Mouse (Mus musculus): Measurements from ENCODE around the gene Mrln. TPM values are rescaled to one million over a fixed set of nuclear protein-coding genes. Genes with fewer than 3 reads are reported as not detected.
A peak's percentile ranks its signal among the peaks of the same experiment; 100 is the strongest.
"Not testable (repeated sequence)": the region's sequence is repeated elsewhere in the genome, so short reads cannot be mapped to it uniquely, and the experiment has no call there.

Gene Mrln
- polyA plus RNA-seq, 1 experiment: 1.0 TPM

DNA sequence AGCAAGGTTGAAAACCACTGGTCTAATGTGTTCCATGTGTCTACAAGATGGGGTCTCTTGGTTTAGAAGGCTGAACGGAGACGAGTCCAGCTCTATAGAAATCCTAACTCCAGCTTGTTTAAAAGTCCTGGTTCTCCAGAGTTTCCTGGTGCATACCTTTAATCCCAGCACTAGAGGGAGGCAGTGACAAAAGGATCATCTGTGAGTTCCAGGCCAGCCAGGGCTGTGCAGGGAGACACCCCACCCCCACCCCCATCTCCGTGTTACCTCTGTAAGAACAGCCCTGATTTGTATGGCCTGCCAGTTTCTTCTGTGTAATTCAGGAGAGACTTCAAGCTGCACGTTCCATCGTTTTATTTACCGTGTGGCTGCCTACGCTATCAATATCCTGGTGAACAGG, 8.7 kb upstream of the Mrln start:
- DNase-seq (ENCODE audit: low read depth): no peak

DNA sequence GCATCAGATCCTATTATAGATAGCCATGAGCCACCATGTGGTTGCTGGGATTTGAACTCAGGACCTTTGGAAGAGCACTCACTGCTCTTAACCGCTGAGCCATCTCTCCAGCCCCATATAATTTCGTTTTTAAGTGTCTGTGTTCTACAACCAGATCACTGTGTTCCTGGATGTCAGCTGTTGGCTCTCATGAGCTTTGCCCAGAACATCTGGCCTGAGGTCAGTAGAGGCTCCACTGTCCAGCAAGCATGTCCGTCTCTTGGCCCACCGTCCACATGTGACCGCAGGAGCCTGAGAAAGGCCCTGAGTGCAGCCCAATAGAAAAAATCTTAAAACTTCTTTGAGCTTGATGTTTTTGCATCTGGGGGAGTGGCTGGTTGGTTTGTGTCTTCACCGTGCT, 7.8 kb upstream of the Mrln start:
- DNase-seq (ENCODE audit: low read depth): no peak

DNA sequence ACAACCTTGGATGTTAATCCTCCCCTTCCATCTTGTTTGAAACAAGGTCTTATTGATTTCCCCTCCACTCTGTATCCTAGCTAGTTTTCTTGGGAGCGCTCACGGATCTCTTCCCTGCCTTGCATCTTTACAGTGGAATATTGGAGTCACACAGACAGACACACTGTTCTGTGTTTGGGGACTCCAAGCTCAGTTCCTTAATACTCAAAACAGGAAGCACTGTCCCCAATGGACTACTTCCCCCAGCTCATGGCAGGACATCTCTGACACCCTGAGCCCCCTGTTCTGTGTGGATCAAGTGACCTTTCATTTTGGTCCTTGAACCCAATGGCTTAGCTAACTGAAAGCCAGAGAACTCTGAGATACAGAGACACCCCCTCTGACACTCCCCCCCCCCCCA, 6.9 kb upstream of the Mrln start:
- DNase-seq (ENCODE audit: low read depth): no peak

DNA sequence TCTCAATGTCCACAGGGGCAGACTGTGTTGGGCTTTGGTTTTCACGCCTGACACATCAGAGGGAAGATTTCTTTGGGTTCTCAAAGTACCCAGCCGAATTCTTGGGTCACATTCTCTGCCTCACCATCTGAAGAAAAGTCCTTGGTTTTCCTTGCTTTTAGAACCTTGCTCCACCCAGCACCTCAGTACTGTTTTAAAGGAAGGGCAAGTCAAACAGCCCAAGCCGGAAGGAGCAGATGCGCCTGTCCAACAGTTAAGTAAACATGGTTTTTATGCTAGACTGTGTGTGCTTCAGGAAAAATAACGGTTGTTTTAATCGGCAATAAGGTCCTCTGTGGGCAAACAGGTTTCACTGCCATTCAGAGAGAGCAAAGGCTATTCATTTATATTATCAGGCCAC, 6.5 kb upstream of the Mrln start:
- no peak for DNase-seq (ENCODE audit: low read depth)

DNA sequence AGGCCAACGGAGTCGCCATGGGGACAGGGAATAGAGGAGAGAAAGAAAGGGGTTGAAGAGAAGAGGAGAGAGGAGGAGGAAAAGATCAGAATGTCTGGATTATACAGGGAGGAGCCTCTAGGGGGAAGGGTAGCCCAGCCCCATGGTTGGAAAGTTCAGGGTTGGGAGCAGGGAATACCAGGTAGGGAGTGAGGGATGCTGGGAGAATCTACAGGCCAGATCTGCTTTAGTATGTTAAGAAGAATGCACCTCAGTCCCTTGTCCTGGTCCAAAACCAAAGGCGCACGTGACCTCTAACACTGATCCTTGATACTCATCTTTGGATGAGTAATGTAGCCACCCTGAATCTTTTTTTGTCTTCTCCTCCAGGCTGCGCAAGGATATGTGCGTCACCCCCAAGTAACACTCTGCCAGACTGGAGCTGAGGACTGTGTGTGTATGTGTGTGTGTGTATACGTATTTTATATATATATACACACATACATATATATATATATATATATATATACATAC, 5.5 kb upstream of the Mrln start:
- no peak for DNase-seq (ENCODE audit: low read depth)

DNA sequence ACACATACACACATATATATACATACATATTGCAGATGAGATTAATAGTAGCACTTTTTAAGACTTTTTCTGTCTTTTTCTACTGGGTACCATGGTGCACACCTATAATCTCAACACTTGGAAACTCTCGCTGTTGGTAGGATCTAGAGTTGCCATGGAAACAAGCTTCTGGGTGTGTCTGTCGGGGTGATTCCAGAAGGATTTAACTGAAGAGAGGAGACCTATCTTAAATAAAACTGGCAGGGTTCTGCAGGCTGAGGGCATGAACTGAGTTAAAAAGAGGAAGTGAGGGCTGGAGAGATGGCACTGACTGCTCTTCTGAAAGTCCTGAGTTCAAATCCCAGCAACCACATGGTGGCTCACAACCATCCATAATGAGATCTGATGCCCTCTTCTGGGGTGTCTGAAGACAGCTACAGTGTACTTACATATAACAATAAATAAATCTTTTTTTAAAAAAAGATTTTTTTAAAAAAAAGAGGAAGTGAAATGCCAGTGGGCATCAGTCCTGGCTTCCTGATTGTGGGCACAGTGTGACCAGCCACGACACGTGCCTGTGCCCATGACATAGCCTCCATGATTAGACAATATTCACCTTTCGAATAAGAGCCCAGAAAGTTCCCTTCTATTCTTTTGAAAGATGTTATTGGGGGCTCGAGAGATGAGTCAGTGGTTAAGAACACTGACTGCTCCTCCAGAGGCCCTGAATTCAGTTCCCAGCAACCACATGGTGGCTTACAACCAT, 4.8 kb upstream of the Mrln start:
- no peak for DNase-seq (ENCODE audit: low read depth)

DNA sequence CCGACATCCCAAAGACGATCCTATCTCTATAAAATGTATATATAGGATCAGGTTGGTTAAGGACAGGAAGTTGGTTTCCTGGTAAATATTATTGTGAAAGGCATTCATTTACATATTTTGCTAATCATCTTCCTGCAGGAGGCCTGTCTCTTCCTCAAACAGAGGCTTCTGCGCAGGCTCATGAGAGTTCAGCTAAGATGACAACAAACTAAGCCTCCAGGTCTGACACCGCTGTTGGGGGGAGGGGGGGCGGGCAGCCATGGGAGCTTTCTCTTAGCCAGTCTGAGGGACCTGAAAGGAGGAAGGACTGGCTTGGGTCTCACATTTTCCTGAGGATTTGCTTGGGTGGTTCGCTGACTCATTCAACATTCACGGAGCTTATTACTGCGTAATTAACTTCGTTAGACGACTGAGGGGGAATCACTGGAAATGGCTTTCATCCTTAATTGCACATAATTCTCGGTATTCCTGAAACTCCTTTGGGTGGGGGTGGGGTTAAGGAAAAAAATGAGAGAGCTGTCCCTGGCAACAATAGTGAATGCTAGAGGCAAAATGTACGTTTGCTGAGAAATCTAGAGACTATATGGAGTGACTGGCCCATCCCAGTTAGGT, 3.5 kb upstream of the Mrln start:
- no peak for DNase-seq (ENCODE audit: low read depth)

DNA sequence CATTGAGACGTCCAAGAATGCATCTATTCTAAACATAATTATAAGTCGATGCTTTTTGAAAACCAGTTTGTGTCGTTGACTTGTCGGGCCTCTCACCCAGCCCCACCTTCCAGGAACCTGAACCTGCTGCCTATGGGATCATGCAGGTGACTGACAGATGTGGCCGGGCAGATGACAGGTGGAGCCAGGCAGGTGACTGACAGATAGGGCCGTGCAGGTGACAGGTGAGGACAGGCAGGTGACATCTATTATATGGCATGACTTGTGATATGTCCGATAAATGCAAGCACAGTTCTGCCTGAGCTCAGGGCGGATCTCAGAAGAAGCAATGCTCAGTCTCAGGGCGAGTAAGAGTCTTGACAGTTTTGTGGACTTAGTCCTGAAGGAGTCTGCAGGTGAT, 6.8 kb downstream of the Mrln start:
- DNase-seq (ENCODE audit: low read depth): no peak

DNA sequence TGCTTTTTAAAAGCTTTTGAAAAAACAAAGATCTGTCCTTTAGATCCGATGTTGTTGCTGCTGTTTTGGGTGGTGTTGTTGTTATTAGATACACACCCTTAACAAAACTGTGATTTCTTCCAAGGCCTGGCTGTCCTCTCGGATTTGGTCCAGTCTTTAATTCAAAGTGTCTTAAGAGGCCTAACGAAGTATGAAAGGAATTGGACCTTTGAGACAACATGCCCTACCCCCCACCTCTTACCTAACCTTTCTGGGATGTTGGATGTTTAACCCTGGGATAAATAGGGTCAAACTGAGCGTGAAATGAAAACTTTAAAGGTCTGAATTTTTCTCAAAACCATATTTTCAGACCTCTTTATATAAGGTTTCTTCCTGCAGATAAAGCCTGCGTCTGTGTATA, 16.5 kb downstream of the Mrln start:
- no peak for DNase-seq (ENCODE audit: low read depth)

DNA sequence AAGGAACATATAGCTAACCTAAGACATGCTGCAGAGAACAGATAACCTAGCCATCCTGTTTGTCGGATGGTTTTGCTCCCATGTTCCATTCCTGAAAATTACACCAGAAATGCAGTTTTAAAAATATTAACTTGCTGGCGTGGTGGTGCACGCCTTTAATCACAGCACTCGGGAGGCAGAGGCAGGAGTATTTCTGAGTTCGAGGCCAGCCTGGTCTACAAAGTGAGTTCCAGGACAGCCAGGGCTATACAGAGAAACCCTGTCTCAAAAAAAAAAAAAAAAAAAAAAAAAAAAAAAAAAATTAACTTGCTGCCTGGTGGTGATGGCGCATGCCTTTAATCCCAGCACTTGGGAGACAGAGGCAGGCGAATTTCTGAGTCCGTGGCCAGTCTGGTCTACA, 17.8 kb downstream of the Mrln start:
- DNase-seq (ENCODE audit: low read depth): not testable (repeated sequence)

DNA sequence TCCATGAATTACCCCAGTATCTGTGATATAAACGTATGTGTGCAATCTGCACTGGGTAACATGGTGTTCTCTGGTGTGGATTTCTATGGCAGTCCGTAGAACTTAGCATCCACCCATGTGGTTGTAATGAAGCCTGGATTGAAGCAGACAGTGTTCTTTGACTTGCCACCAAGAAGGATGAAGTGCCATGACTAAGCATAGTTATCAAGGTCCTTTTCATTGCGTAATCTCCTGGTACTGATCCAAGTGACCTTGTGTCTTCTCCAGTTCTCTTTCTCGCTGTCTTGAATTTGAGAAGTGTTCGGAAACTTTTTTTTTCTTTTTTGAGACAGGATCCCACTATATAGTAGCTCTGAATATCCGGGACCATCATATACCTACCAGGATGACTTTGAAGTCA, 20.1 kb downstream of the Mrln start:
- DNase-seq (ENCODE audit: low read depth): no peak

DNA sequence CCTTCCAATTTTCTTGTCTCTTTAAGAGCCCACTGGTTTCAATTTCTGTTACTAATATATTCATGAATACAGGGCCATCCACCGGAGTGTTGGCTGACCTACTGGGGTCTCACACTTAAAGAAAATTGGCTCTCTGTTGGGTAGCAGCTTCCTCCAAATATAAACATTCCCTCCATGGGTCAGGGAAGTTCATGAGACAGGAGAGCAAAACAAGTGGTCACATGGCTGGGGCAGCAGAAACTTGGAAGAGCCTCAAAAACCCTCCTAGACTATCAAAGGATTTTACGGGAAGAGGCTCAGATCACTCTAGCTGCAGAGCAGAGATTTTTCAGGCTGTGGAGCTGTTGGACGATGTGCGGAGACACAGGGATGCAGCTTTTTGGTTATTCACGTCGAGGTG, 21.3 kb downstream of the Mrln start:
- no peak for DNase-seq (ENCODE audit: low read depth)

DNA sequence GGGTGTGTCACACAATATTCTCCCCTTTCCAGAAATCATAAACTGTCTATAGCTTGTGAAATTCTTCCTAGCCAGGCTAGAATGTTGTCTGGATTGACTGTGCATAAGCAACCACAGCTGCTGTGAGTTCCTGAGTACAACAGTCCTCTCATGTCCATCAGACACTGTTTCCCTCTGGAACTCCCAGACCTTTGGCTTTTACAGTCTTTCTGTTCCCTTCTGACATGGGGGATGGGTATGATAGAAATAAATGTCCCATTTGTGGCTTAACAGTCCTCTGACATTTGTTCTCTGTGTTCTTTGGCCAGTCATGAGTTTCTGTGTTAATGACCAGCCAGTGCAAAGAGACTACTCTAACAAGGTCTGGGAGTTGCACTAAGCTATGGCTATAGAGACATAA, 22.1 kb downstream of the Mrln start:
- DNase-seq (ENCODE audit: low read depth): no peak

DNA sequence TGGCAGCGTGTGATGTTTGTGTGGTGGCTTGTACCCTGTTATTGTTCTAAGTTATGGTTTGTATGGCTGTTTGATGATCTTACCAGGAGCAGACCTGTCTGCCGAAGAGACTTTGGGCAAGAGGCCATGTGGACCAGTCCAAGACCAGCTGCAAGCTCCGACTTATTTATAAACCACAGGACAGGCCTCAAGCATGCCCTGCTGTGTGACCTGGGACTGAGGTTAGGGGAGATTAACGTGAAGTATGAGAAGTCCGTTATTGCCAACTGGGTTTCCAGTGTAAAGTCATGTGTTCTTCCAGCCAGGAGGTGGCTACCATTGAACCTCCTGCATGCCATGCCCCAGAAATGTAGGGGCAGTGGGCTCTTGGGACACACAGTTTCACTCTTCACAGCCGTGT, 25.9 kb downstream of the Mrln start:
- no peak for DNase-seq (ENCODE audit: low read depth)

DNA sequence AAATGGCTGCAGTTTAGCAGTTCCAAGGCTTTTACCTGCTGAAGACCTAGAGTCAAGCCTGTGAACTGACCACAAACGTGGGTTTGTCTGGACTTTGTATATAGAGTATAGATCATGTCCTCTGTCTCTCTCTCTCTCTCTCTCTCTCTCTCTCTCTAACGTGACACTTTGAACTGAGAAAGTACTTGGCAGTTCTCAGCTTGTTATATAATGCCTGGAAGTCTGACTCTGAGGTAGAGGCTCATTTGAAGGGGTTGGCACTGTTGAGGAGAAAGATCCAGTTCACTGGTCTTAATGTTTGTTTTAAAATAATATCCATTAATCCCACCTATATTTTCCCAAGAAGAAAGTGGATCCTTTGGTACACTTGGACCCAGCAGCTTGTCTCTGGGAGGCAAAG, 33.5 kb downstream of the Mrln start:
- no peak for DNase-seq (ENCODE audit: low read depth)

DNA sequence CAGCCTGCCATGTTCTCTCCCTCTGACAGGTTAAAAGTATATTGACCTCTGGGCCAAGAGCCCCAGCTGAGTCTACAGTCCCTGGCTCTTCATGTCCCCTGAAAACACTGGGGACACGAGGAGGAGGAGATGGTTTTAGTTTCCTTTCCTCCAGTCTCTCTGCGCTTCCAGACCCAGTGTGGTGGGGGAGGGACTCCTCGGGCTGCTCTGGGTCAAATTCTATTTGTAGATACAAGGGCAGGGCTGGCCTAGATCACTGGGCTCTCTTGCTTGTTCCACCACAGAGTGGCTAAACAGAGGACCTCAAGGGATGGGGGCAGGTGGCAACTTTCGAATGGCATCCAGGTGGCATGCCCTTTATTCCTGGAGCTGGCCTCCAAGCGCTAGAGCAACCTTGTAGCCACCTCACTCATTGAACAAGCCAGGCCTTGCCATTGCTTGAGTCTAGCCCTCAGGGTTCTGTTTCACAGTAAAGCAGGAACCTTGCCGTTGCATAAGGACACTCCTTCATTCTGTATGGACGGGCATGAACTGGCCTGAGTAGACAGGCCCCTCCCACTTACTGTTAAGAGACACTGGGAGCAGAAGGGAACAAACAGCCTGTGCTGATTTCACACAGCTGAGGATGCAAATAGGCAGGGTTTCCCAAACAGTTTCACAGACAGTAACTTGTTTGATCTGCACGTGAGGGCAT, 38.4 kb downstream of the Mrln start:
- DNase-seq (ENCODE audit: low read depth): peak; percentile 91

DNA sequence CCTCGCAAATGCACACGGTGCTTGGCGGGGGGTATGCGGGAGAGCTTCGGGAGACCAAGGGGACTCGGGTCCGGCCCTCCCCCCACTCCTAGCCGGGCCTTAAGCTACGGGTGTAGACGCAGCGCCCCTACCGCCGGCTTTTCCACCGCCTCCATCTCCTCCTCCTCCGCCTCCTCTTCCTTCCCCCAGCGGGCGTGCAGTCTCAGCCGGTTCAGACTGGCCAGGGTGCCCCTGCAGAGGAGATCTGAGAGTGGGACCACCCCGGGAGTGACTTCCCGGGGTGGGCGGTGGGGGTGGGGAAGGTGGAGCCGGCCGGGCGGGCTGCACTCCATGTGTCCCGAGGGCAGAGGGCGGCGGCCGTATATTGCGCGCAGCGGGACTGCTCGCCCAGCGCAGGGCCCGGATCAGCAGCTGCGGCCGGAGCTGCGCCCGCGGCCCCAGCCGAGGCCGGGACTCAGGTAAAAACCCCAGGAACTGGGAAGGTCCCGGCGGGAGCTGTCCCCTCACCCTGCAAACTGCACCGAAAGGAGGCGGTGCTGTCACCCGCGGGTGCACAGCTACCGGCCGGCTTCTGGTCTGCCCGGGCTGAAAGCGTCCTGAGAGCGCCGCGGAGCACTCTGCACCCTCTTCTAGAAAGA, 40.6 kb downstream of the Mrln start, which contains the start of gene Slc16a9:
TSS of gene Slc16a9 (plus strand) at position 180 of the 638 bp plus-strand sequence.
- DNase-seq (ENCODE audit: low read depth): no peak

DNA sequence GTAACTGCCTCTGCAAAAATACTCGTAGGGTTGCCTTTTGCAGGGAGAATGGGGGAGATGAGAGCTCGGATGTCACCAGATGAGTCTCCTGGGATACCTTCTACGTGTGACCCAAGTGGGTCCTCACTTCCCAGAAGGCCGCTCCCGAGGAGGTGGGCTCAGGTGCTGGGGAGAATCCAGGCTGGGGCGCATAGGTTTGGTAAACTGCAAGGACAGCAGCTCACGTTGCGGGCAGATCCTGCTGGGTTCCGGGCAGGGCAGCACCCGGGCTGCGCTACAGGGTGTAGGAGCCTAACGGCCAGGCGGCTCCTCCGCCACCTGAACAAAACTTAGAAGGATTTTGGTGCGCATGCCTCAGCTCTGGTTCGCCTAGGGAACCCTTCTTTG, 41.1 kb downstream of the Mrln start:
- DNase-seq (ENCODE audit: low read depth): no peak

DNA sequence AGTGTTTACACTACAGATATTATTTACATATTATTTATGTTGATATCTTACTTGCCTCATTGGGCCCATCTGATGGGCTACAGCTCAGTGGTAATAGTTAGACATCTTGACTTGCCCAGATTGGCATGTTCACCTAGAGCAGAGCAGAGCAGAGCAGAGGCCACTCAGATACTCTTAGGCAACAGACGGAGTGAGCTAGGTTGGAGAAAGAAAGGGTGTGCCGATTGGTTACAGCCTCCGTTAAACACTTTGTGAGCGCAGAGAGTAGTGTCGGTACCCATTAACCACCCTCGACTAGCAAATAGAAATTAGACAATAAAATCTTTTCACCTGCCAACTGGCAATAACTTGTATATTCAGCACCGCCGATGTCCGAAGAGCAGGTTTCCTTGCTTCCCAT, 41.6 kb downstream of the Mrln start:
- no peak for DNase-seq (ENCODE audit: low read depth)

DNA sequence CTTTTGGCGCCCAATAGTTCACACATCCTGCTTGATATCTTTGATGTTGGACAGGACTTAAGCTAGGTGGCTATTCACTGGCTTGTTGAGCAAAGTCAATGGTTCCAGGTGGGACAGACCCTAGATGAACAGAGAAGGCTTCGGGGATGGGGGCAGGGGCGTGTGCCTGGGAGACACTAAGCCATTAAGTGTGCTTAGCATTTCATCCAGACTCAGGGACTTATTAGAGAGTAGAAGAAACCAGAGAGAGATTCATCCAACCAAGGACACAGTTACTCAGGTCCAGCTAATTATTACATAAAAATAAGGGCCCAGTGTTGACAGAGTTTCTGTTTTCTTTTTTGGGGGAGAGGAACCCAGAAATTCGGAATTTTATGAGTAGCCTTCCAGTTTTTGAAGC, 45.9 kb downstream of the Mrln start:
- DNase-seq (ENCODE audit: low read depth): no peak

DNA sequence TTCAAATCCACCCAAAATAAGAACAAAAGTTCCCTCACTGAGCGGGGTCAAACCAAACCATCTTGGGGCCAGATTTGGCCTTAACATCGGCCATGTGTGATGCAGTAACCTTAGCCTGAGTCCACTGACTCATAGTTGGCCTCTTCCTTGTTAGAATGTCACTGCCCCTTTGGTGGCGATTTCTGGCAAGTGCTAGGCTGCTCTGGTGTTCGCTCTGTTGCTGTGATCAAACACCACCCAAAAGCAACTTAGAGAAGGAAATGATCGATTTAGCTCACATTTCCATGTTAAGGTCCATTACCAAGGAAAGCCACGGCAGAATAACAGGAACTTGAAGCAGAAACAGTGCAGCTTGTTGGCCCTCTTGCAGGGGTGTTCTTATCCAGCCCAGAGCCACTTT, 46.3 kb downstream of the Mrln start:
- no peak for DNase-seq (ENCODE audit: low read depth)

DNA sequence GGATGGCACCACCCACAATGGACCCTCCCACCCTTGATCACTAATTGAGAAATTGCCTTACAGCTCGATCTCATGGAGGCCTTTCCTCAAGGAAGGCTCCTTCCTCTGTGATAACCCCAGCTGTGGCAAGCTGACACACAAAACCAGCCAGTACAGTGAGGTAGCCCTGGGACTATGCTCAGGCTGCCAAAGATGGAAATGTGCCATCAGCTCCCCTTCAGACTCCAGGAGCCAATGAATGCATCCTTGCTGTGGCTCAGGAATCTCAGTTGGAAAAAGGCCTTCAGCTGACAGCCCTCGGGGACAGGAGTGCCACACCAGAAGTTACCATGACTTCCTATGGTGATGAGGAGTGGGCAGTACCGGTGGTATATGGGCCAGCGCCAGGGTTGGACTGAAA, 50.2 kb downstream of the Mrln start:
- DNase-seq (ENCODE audit: low read depth): no peak

All from gonadal fat pad, adult 2 months (tissue).